Mouse (Mus musculus) kidney, embryonic 15.5 days (tissue): Measurements from ENCODE around the gene Kifc1. TPM values are rescaled to one million over a fixed set of nuclear protein-coding genes. Genes with fewer than 3 reads are reported as not detected.

ENCODE experiments used
- ATAC-seq: fragments of 200-750 bp; cut with Nextera tagmentation; replicated peaks from 2 replicates; pipeline ENCODE4 v1.8.0; 2017; ENCODE audit warnings: moderate TSS enrichment; ENCODE audit not compliant: low FRiP score
- H3K27ac ChIP-seq: fragments of 300-500 bp; sonication (generic); 2 replicates; pipeline ENCODE4 v1.5.1; 2015; ENCODE audit warnings: mild to moderate bottlenecking, inconsistent platforms
- H3K27me3 ChIP-seq: fragments of 300-500 bp; sonication (generic); 2 replicates; pipeline ENCODE4 v1.6.1; 2015; ENCODE audit warnings: inconsistent platforms
- H3K36me3 ChIP-seq: fragments of 300-500 bp; sonication (generic); 2 replicates; pipeline ENCODE4 v1.6.1; 2015; ENCODE audit warnings: inconsistent platforms
- H3K4me1 ChIP-seq: fragments of 300-500 bp; sonication (generic); 2 replicates; pipeline ENCODE4 v1.6.1; 2015; ENCODE audit warnings: inconsistent platforms
- H3K4me2 ChIP-seq: fragments of 300-500 bp; sonication (generic); 2 replicates; pipeline ENCODE4 v1.6.1; 2015; ENCODE audit warnings: moderate library complexity, mild to moderate bottlenecking, inconsistent platforms
- H3K4me3 ChIP-seq: fragments of 300-500 bp; sonication (generic); replicated peaks from 2 replicates; pipeline ENCODE4 v1.5.1; 2015; ENCODE audit warnings: mild to moderate bottlenecking, inconsistent platforms
- H3K9ac ChIP-seq: fragments of 300-500 bp; sonication (generic); 2 replicates; pipeline ENCODE4 v1.6.1; 2015; ENCODE audit warnings: mild to moderate bottlenecking, inconsistent platforms
- H3K9me3 ChIP-seq: fragments of 300-500 bp; sonication (generic); replicated peaks from 2 replicates; pipeline ENCODE4 v1.6.1; 2016; ENCODE audit warnings: inconsistent platforms
- WGBS: fragments of 180-500 bp; shearing (Covaris S2); methylation state at CpG from one replicate; pipeline ENCODE4 v1.1.7; 2015; ENCODE audit warnings: mixed read lengths; 5-methylcytosine and 5-hydroxymethylcytosine counted together
- polyA plus RNA-seq: library from polyadenylated mRNA; unstranded; fragments of >200 nt; fragmentation: Nextera tagmentation; extraction: Ambion mirVana; gene quantifications from 2 replicates; pipeline ENCODE4 v1.2.1, GENCODE M21; 2015

Gene Kifc1
- polyA plus RNA-seq, 1 experiment from 2014 or later = 8.2 TPM

DNA sequence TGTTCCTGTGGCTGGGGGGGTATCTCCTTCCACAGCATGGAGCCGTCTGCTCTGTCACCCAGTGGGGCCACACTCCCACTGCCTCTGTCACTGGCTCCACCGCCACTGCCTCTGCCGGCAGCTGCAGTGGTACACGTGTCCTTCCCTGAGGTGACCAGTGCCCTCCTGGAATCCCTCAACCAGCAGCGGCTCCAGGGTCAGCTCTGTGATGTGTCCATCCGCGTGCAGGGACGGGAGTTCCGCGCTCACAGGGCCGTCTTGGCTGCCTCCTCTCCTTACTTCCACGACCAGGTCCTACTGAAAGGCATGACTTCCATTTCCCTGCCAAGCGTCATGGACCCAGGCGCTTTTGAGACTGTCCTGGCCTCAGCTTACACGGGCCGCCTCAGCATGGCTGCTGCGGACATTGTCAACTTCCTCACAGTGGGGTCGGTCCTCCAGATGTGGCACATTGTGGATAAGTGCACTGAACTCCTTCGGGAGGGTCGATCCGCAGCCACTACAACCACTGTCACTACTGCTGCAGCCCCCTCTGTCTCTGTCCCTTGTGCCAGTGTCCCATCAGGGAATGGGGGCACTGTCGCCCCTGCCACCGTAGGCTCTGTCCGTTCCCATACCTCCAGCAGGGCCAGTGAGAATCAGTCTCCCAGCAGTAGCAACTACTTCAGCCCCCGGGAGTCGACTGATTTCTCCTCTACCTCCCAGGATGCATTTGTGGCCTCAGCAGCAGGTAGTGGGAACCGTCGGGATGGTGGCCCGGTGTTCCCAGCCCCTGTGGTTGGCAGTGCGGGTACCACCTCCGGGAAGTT is 26.6 kb upstream of the Kifc1 start:
- H3K9ac ChIP-seq = no peak overlapping the region
- ATAC-seq = no peak
- peaks cover 68% of the 10 kb centered on the region for H3K4me1 ChIP-seq
- H3K4me3 ChIP-seq = peak overlapping the region; percentile 64
- H3K9me3 ChIP-seq = no peaks in the 10 kb centered on the region
- H3K36me3 ChIP-seq = peaks cover 39% of the 10 kb centered on the region
- H3K27me3 ChIP-seq = no peaks in the 10 kb centered on the region
- WGBS = 74% methylated on average over 31 of the region's 31 CpGs
- peak overlapping the region; percentile 62 for H3K4me2 ChIP-seq
- peak overlapping the region; percentile 92; the same call in 1 of the 2 replicates for H3K27ac ChIP-seq

DNA sequence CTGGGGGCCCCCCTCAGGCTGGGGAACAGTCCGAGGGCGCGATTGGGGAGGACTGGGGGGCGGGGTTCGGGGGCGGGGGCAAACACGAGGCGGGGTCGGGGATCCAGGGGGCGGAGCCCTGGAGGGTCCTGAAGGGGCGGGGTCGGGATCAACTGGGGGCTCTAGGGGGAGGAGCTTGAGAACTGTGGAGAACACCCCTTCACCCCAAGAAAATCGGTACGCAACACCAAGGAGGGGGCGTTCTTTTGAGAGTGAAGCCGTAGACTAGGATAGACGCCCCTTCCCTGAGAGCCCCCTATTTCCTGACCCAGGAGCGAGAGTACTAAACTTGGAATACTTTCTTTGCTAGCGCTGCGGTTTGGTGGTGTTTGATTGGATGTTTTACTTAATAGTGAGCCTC is 25.8 kb upstream of the Kifc1 start:
- H3K9ac ChIP-seq = peak overlapping the region; percentile 57
- H3K4me2 ChIP-seq = peak overlapping the region; percentile 62
- peaks cover 47% of the 10 kb centered on the region for H3K36me3 ChIP-seq
- ATAC-seq = peak; percentile 16
- peak overlapping the region; percentile 92 for H3K27ac ChIP-seq
- H3K4me1 ChIP-seq = peaks cover 71% of the 10 kb centered on the region
- H3K4me3 ChIP-seq = peak overlapping the region; percentile 64
- H3K27me3 ChIP-seq = no peaks in the 10 kb centered on the region
- WGBS = 1% methylated on average over 20 of the region's 20 CpGs
- no peaks in the 10 kb centered on the region for H3K9me3 ChIP-seq

DNA sequence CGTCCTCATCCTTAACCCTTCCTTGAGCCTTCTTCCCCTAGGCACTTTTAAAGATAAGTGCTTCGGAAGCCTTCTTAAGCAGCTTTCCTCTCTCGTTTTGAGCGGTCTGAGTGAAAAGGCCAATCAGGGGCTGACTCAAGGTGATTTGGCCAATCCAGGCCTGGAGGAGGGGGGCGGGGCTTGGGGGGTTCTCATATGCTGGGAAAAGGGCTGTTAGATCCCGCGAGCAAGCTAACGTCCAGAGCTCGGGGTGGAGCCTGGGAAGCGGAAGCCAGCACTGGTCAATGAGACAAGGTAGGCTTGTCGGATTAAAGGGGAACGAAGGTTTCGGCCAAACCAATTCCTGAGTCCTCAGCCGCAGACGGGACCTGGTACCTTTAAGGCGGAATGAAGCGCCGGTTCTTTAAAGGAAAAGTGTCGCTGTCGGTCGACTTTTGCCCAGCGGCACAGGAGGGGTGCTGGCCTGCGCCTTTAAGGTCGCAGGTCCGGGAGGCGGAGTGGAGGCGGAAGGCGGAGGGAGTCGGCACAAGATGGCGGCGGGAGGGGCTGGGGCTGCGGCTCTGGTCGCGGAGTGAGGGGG is 25.3 kb upstream of the Kifc1 start, which contains the start of the genes Tapbp and Zbtb22:
Gene Tapbp (plus strand): TSS at position 229 of the 580 bp plus-strand sequence.
Gene Zbtb22 (plus strand): TSS at position 234 of the 580 bp plus-strand sequence.
- ATAC-seq = peak; percentile 92
- peaks cover 72% of the 10 kb centered on the region for H3K4me1 ChIP-seq
- H3K9me3 ChIP-seq = no peaks in the 10 kb centered on the region
- H3K27me3 ChIP-seq = no peaks in the 10 kb centered on the region
- peak within 1 kb of the TSS; percentile 62 for H3K4me2 ChIP-seq
- H3K27ac ChIP-seq = peak within 1 kb of the TSS; percentile 92
- H3K36me3 ChIP-seq = peaks cover 52% of the 10 kb centered on the region
- H3K9ac ChIP-seq = peak within 1 kb of the TSS; percentile 57
- WGBS = under 1% methylated on average over 34 of the region's 34 CpGs
- H3K4me3 ChIP-seq = peak within 1 kb of the TSS; percentile 64

- Histone ChIP-seq H3K4me2 (peak overlapping the region; percentile 62), H3K9me3 (no peaks in the 10 kb centered on the region), H3K4me1 (peaks cover 72% of the 10 kb centered on the region), H3K27me3 (no peaks in the 10 kb centered on the region), H3K9ac (no peak overlapping the region), H3K36me3 (peaks cover 54% of the 10 kb centered on the region), H3K27ac (peak overlapping the region; percentile 10; the same call in 1 of the 2 replicates), H3K4me3 (peak overlapping the region; percentile 64; the same call in 1 of the 2 replicates)
- ATAC-seq = no peak
- 79% methylated on average over 13 of the region's 13 CpGs for WGBS
These were observed 24.5 kb upstream of the Kifc1 start for GRCm38 (mm10) chr17:33914969-33915391.

DNA sequence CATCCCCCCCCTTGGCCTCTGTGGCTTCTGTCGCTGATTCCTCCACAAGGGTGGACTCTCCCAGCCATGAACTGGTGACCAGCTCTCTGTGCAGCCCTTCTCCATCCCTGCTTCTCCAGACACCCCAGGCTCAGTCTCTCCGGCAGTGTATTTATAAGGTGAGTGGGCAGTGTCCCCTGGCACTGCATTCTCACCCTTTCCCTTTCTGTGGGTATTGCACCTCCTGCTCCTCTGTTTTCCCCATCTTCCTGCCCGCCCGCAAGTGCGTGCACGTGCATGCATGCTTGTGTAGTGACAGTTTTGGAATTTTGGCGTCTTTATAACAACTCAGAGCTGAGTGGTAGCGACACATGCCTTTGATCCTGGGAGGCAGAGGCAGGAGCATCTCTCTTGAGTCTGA is 23.4 kb upstream of the Kifc1 start:
- H3K36me3 ChIP-seq = peaks cover 54% of the 10 kb centered on the region
- no peak overlapping the region for H3K4me3 ChIP-seq
- peaks cover 63% of the 10 kb centered on the region for H3K4me1 ChIP-seq
- H3K27ac ChIP-seq = no peak overlapping the region
- ATAC-seq = no peak
- H3K4me2 ChIP-seq = no peak overlapping the region
- H3K9ac ChIP-seq = no peak overlapping the region
- 93% methylated on average over 8 of the region's 8 CpGs for WGBS
- H3K9me3 ChIP-seq = no peaks in the 10 kb centered on the region
- H3K27me3 ChIP-seq = no peaks in the 10 kb centered on the region

DNA sequence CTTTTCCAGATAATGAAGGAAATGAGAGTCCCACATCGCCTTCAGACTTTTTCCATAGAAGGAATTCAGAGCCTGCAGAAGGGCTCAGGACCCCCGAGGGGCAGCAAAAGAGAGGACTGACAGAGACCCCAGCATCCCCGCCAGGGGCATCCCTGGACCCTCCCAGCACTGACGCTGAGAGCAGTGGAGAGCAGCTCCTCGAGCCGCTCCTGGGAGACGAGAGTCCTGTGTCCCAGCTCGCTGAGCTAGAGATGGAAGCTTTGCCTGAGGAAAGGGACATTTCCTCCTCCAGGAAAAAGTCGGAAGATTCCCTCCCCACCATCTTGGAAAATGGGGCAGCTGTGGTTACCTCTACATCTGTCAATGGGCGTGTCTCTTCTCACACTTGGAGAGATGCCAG is 22.8 kb upstream of the Kifc1 start:
- Histone ChIP-seq H3K9me3 (no peaks in the 10 kb centered on the region), H3K4me2 (no peak overlapping the region), H3K27me3 (no peaks in the 10 kb centered on the region), H3K36me3 (peaks cover 51% of the 10 kb centered on the region), H3K9ac (no peak overlapping the region), H3K4me1 (peaks cover 60% of the 10 kb centered on the region), H3K4me3 (no peak overlapping the region), H3K27ac (no peak overlapping the region)
- ATAC-seq = no peak
- WGBS = 89% methylated on average over 10 of the region's 10 CpGs

DNA sequence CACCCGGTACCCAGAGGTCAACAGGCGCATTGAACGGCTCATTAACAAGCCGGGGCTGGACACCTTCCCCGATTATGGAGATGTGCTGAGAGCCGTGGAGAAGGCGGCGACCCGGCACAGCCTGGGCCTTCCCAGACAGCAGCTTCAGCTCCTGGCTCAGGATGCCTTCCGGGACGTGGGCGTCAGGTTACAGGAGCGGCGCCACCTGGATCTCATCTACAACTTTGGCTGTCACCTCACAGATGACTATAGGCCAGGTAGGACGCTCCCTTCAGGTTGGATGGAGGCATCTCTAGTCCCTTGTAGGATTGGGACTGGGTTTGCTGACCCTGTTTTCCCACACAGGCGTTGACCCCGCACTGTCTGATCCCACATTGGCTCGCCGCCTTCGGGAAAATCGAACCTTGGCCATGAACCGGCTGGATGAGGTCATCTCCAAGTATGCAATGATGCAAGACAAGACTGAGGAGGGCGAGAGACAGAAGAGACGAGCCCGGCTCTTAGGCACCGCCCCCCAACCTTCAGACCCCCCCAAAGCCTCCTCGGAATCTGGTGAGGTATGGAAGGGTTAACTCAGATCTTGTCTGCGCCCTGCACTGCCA is 21.5 kb upstream of the Kifc1 start:
- H3K36me3 ChIP-seq = peaks cover 45% of the 10 kb centered on the region
- peak overlapping the region; percentile 5; the same call in 1 of the 2 replicates for H3K9ac ChIP-seq
- H3K4me3 ChIP-seq = peak overlapping the region; percentile 14
- H3K4me2 ChIP-seq = peak overlapping the region; percentile 98
- peaks cover 55% of the 10 kb centered on the region for H3K4me1 ChIP-seq
- WGBS = 49% methylated on average over 28 of the region's 28 CpGs
- no peak for ATAC-seq
- peak overlapping the region; percentile 51 for H3K27ac ChIP-seq
- no peaks in the 10 kb centered on the region for H3K9me3 ChIP-seq
- H3K27me3 ChIP-seq = no peaks in the 10 kb centered on the region

- H3K4me3 ChIP-seq = peak overlapping the region; percentile 14
- no peaks in the 10 kb centered on the region for H3K9me3 ChIP-seq
- 62% methylated on average over 31 of the region's 31 CpGs for WGBS
- no peaks in the 10 kb centered on the region for H3K27me3 ChIP-seq
- no peak for ATAC-seq
- peaks cover 45% of the 10 kb centered on the region for H3K36me3 ChIP-seq
- peak overlapping the region; percentile 51 for H3K27ac ChIP-seq
- H3K9ac ChIP-seq = 0 out of 2 replicates have a peak overlapping the region, but pooled peaks have one; percentile 5
- H3K4me2 ChIP-seq = peak overlapping the region; percentile 98
- peaks cover 49% of the 10 kb centered on the region for H3K4me1 ChIP-seq
These were observed 20.8 kb upstream of the Kifc1 start for GRCm38 (mm10) chr17:33911052-33911812.

DNA sequence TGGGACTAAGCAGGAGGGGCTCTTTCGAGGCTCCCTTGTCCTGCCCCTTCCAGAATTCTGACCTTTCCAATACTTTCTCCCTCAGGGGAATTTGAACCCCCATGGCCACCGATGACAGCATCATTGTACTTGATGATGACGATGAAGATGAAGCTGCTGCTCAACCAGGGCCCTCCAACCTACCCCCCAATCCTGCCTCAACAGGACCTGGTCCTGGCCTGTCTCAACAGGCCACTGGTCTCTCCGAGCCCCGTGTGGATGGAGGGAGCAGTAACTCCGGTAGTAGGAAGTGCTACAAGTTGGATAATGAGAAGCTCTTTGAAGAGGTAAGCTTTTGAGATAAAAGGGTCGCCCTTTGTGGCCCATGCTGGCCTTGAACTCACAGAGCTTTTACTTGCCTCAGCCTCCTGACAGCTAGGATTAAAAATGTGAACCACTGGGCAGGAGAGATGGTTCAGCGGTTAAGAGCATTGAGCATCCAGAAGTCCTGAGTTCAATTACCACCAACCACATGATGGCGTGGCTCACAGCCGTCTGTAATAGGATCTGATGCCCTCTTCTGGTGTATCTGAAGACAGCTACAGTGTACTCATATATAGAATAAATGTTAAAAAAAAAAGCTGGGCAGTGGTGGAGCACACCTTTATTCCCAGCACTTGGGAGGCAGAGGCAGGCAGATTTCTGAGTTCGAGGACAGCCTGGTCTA is 20.0 kb upstream of the Kifc1 start:
- no peak for ATAC-seq
- H3K9ac ChIP-seq = peak overlapping the region; percentile 77

GRCm38 (mm10) chr17:33909869-33910250 is 19.4 kb upstream of the Kifc1 start:
- WGBS = under 1% methylated on average over 14 of the region's 14 CpGs
- peak overlapping the region; percentile 77 for H3K9ac ChIP-seq
- H3K27ac ChIP-seq = peak overlapping the region; percentile 84
- no peaks in the 10 kb centered on the region for H3K9me3 ChIP-seq
- H3K4me2 ChIP-seq = peak overlapping the region; percentile 98
- peaks cover 40% of the 10 kb centered on the region for H3K36me3 ChIP-seq
- H3K4me1 ChIP-seq = peaks cover 42% of the 10 kb centered on the region
- peak overlapping the region; percentile 66 for H3K4me3 ChIP-seq
- ATAC-seq = 0 out of 2 replicates have a peak, but pooled peaks have one; percentile 6
- H3K27me3 ChIP-seq = no peaks in the 10 kb centered on the region

More for the DNA sequence above, 20.0 kb upstream of the Kifc1 start:
- peak overlapping the region; percentile 84 for H3K27ac ChIP-seq
- peak overlapping the region; percentile 66 for H3K4me3 ChIP-seq
- peak overlapping the region; percentile 98 for H3K4me2 ChIP-seq
- H3K9me3 ChIP-seq = no peaks in the 10 kb centered on the region
- H3K27me3 ChIP-seq = no peaks in the 10 kb centered on the region
- H3K36me3 ChIP-seq = peaks cover 45% of the 10 kb centered on the region
- H3K4me1 ChIP-seq = peaks cover 48% of the 10 kb centered on the region
- WGBS = 41% methylated on average over 11 of the region's 11 CpGs
